Mouse (Mus musculus) liver, postnatal 0 days (tissue): ENCODE data around the gene Abca8b.

Experiments used
- CTCF ChIP-seq: sonication (generic); IDR thresholded peaks from 2 replicates; pipeline ENCODE4 v1.5.1; 2016; ENCODE audit warnings: antibody characterized with exemption, low read depth
- EP300 ChIP-seq: IDR thresholded peaks from 2 replicates; pipeline ENCODE4 v1.6.1; 2016; ENCODE audit warnings: antibody characterized with exemption, low read depth, mild to moderate bottlenecking

- no peak for TF ChIP-seq CTCF
- no peak for TF ChIP-seq EP300
Measured at GRCm38 (mm10) chr11:109928489-109928888, 67.2 kb downstream of the Abca8b start.
